Comparison of ENCODE assay signal across 11 mouse cellular contexts in the genomic region with DNA sequence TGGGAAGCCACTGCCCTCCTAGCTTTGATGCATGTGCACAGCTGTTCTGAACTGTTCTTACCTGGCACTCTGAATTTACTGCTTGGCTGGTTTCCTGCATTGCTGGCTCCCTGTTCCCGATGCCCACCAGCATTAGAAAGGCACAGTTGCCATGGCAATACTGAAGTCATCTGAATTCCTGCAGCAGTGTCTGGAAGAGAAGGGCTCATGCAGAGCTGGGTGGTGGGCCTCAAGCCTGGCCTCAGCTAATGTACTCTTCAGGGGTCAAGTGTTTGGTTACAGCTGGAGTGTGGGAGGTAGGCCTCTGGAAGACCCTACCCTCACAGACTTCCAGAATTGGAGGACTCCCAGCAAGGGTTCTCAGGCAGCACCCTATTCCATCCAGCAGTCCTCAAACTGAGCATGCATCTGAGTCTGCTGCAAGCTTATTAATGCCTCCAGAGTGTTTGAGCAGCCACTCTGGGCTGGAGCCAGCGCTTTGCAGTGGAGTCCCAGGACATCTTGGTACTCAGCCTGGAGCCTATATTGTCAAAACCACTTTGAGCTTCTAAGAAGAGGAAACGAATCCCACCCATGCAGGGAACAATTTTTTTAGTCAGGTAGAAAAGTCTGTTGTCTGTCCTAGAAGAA. TPM values are rescaled to one million over a fixed set of nuclear protein-coding genes. Genes with fewer than 3 reads are reported as not detected.
A peak's percentile ranks its signal among the peaks of the same experiment; 100 is the strongest.
DNase-seq lines count a peak whose midpoint lies in the region; ATAC-seq and TF ChIP-seq lines count a peak whose summit lies in the region.
"Had no signal": no experiment of that assay in that cellular context is flagged by ENCODE, and none has a peak within 500 bp of the region (broad histone marks: within the 10 kb centered on the region; RNA-seq: fewer than 3 reads in every experiment).

No protein-coding gene starts in this region.

- H3K4me1 ChIP-seq in forebrain, postnatal 0 days (ENCODE audit: insufficient read depth) = peaks cover 16% of the 10 kb centered on the region; the same call in 1 of the 2 replicates
- H3K4me1 ChIP-seq in midbrain, embryonic 16.5 days (ENCODE audit: control insufficient read depth, insufficient read depth, low read length) = peaks cover 54% of the 10 kb centered on the region

- H3K4me2 ChIP-seq in forebrain, postnatal 0 days (ENCODE audit: low read depth) = no peak overlapping the region
- no peak overlapping the region for H3K4me2 ChIP-seq in midbrain, embryonic 16.5 days (ENCODE audit: low read length)
- H3K4me2 ChIP-seq: liver, embryonic 11.5 days had no signal

- H3K9me3 ChIP-seq in forebrain, postnatal 0 days (ENCODE audit: low read length) = no peaks in the 10 kb centered on the region
- no peaks in the 10 kb centered on the region for H3K9me3 ChIP-seq in midbrain, embryonic 16.5 days (replicated peaks; ENCODE audit: control insufficient read depth, low read length, poor library complexity, severe bottlenecking)

- WGBS in forebrain, postnatal 0 days = 30% methylated on average over 3 of the region's 3 CpGs
- WGBS in midbrain, embryonic 16.5 days = 44% methylated on average over 3 of the region's 3 CpGs

- no peak overlapping the region for H3K4me3 ChIP-seq in forebrain, postnatal 0 days (ENCODE audit: low read depth, low read length)
- no peak overlapping the region for H3K4me3 ChIP-seq in midbrain, embryonic 16.5 days (ENCODE audit: low read depth, low read length)

- peak; percentile 50 for DNase-seq in layer of hippocampus, adult 11-12 months (ENCODE audit: low spot score)
- no peak for DNase-seq in layer of hippocampus, adult 9-11 months
- DNase-seq in embryo, embryonic 10 days (ENCODE audit: low spot score) = peak; percentile 50
- peak; percentile 62 for DNase-seq in forebrain, postnatal 0 days
- DNase-seq in gastrocnemius, postnatal 36 days = no peak
- no peak for DNase-seq in adrenal gland, postnatal 36 days
- no peak for DNase-seq in testis, postnatal 10 days (ENCODE audit: low spot score)
- DNase-seq: kidney, adult 8-10 months; thymus, postnatal 25 days had no signal

- no peaks in the 10 kb centered on the region for H3K36me3 ChIP-seq in forebrain, postnatal 0 days (ENCODE audit: insufficient read depth)
- H3K36me3 ChIP-seq in midbrain, embryonic 16.5 days (ENCODE audit: control insufficient read depth, insufficient read depth, low read length) = no peaks in the 10 kb centered on the region

- ATAC-seq in forebrain, postnatal 0 days = peak; percentile 40; the same call in 1 of the 2 replicates
- peak; percentile 53 for ATAC-seq in midbrain, embryonic 16.5 days

- intact Hi-C loops in gastrocnemius, postnatal 36 days (cut with DNase I) = no loop called here

- TF ChIP-seq CTCF in forebrain, postnatal 0 days (IDR thresholded peaks at IDR 0.05; ENCODE audit: low read depth) = no peak

- H3K27ac ChIP-seq in forebrain, postnatal 0 days (ENCODE audit: low read depth, low read length) = peak overlapping the region; percentile 73
- peak overlapping the region; percentile 80 for H3K27ac ChIP-seq in midbrain, embryonic 16.5 days (ENCODE audit: low read length)

- H3K9ac ChIP-seq in forebrain, postnatal 0 days = no peak overlapping the region
- H3K9ac ChIP-seq in midbrain, embryonic 16.5 days (ENCODE audit: low read depth, low read length) = no peak overlapping the region

- no peaks in the 10 kb centered on the region for H3K27me3 ChIP-seq in forebrain, postnatal 0 days (ENCODE audit: insufficient read depth, low read length)
- no peaks in the 10 kb centered on the region for H3K27me3 ChIP-seq in midbrain, embryonic 16.5 days (ENCODE audit: control insufficient read depth, insufficient read depth, low read depth, low read length)

RNA-seq across cellular contexts. Expression of a gene that starts 22.5 kb away (rescaled TPM):
- total RNA-seq in forebrain, postnatal 0 days (2014; rRNA removed) = 54.8 and 72.8 TPM in 2 replicates
- 51.1 and 91.4 TPM in 2 replicates for polyA plus RNA-seq in forebrain, postnatal 0 days (2015; fragmentation: Nextera tagmentation; extraction: Ambion mirVana)
- polyA plus RNA-seq in midbrain, embryonic 16.5 days (2015; fragmentation: Nextera tagmentation; extraction: Ambion mirVana) = 112 and 125 TPM in 2 replicates
- 10 to 100 TPM; 80.5 to 83.4 TPM for total RNA-seq in gastrocnemius, postnatal 36 days (2021)
- 10 to 100 TPM; 51.6 to 52.4 TPM for total RNA-seq in adrenal gland, postnatal 36 days (2021)

Comparison
In these comparisons a context has a peak if more than half of its experiments do, and no peak if none do; other contexts are left out.
1. DNase-seq: peak in layer of hippocampus, adult 11-12 months (single experiment), embryo, embryonic 10 days (single experiment) and forebrain, postnatal 0 days (single experiment); none in layer of hippocampus, adult 9-11 months (single experiment), gastrocnemius, postnatal 36 days (0 of 2), adrenal gland, postnatal 36 days (0 of 2) and testis, postnatal 10 days (single experiment).